Mouse (Mus musculus) CH12.LX (cell line): ENCODE data around the gene Atp6v1fnb. TPM values are rescaled to one million over a fixed set of nuclear protein-coding genes. Genes with fewer than 3 reads are reported as not detected.
A peak's percentile ranks its signal among the peaks of the same experiment; 100 is the strongest.

ENCODE experiments used
- DNase-seq: peaks from one replicate; pipeline ENCODE4 v3.0.0-alpha.2; 2013; ENCODE audit errors: extremely low read depth
- H3K27ac ChIP-seq: 2 replicates; pipeline ENCODE4 v1.5.1; 2012; ENCODE audit warnings: low read depth, mild to moderate bottlenecking, control low read depth, moderate library complexity; ENCODE audit not compliant: insufficient read depth
- H3K27me3 ChIP-seq: replicated peaks from 2 replicates; pipeline ENCODE3; 2012; ENCODE audit warnings: inconsistent platforms
- H3K36me3 ChIP-seq, 2 experiments: replicated peaks in 1 of 2; 2 replicates each; pipeline versions ENCODE3 to v1.6.1; 2012; ENCODE audit warnings: inconsistent platforms in 1 of 2, low read length in 1 of 2, mild to moderate bottlenecking in 1 of 2, mixed read lengths in 1 of 2, moderate library complexity in 1 of 2; ENCODE audit not compliant: control insufficient read depth in 1 of 2, insufficient read depth in 1 of 2
- H3K4me1 ChIP-seq, 2 experiments: 2 replicates each; pipeline ENCODE4 v1.6.1; 2012; ENCODE audit warnings: inconsistent platforms in 1 of 2, moderate library complexity in 1 of 2; ENCODE audit not compliant: insufficient read depth in 2 of 2, control insufficient read depth in 1 of 2
- H3K4me2 ChIP-seq: 2 replicates; pipeline ENCODE4 v1.6.1; 2012; ENCODE audit warnings: low read depth, mild to moderate bottlenecking, control low read depth; ENCODE audit not compliant: poor library complexity, insufficient read depth, severe bottlenecking
- H3K4me3 ChIP-seq, 3 experiments: fragments of 150-350 bp in 1 of 3; sonication (generic) in 1 of 3; replicated peaks in 1 of 3; 2 replicates each; pipeline versions ENCODE3 to v1.5.1; 2011 to 2012; ENCODE audit warnings: low read depth in 2 of 3, low read length in 2 of 3, mild to moderate bottlenecking in 2 of 3, moderate library complexity in 2 of 3, control low read depth in 1 of 3, improper control_type of control experiment in 1 of 3, inconsistent platforms in 1 of 3, mixed read lengths in 1 of 3; ENCODE audit not compliant: poor library complexity in 1 of 3
- H3K79me2 ChIP-seq: replicated peaks from 2 replicates; pipeline ENCODE4 v1.6.1; 2012; ENCODE audit warnings: mild to moderate bottlenecking, moderate library complexity; ENCODE audit not compliant: control insufficient read depth, poor library complexity, insufficient read depth, severe bottlenecking; ENCODE audit errors: extremely low read depth
- H3K9ac ChIP-seq: 2 replicates; pipeline ENCODE4 v1.6.1; 2012; ENCODE audit warnings: low read depth, mild to moderate bottlenecking, control low read depth, moderate library complexity; ENCODE audit not compliant: insufficient read depth
- H3K9me3 ChIP-seq: replicated peaks from 2 replicates; pipeline ENCODE3; 2012; ENCODE audit warnings: low read length, inconsistent platforms, mixed read lengths
- CHD2 ChIP-seq: IDR thresholded peaks from 2 replicates; pipeline ENCODE4 v1.6.1; 2011; ENCODE audit warnings: low read length, improper control_type of control experiment
- CTCF ChIP-seq, 2 experiments: IDR thresholded peaks in 1 of 2; conservative IDR thresholded peaks in 1 of 2; 2 replicates each; pipeline ENCODE4 v1.5.1; 2011 to 2012; ENCODE audit warnings: low read depth in 2 of 2, low read length in 2 of 2, improper control_type of control experiment in 1 of 2, inconsistent platforms in 1 of 2, mild to moderate bottlenecking in 1 of 2, moderate library complexity in 1 of 2
- ELF1 ChIP-seq: IDR thresholded peaks from 2 replicates; pipeline ENCODE4 v1.6.1; 2014; ENCODE audit warnings: low read depth, mild to moderate bottlenecking, inconsistent platforms, low read length, improper control_type of control experiment
- ETS1 ChIP-seq: conservative IDR thresholded peaks from 2 replicates; pipeline ENCODE4 v1.6.1; 2012; ENCODE audit warnings: low read depth, mild to moderate bottlenecking, inconsistent platforms, low read length, improper control_type of control experiment, moderate library complexity
- GABPA ChIP-seq: IDR thresholded peaks from 2 replicates; pipeline ENCODE4 v1.6.1; 2012; ENCODE audit warnings: low read depth, low read length, improper control_type of control experiment, inconsistent platforms; ENCODE audit not compliant: insufficient replicate concordance
- HCFC1 ChIP-seq: IDR thresholded peaks from 2 replicates; pipeline ENCODE4 v1.6.1; 2012; ENCODE audit warnings: low read depth, mild to moderate bottlenecking, inconsistent platforms, low read length, improper control_type of control experiment
- IRF4 ChIP-seq: IDR thresholded peaks from 2 replicates; pipeline ENCODE4 v1.6.1; 2014; ENCODE audit warnings: low read depth, mild to moderate bottlenecking, inconsistent platforms, low read length, improper control_type of control experiment
- JUND ChIP-seq: conservative IDR thresholded peaks from 2 replicates; pipeline ENCODE4 v1.6.1; 2011; ENCODE audit warnings: low read depth, low read length, improper control_type of control experiment
- KAT2A ChIP-seq: IDR thresholded peaks from 2 replicates; pipeline ENCODE4 v1.6.1; 2012; ENCODE audit warnings: low read length, improper control_type of control experiment, inconsistent platforms; ENCODE audit not compliant: insufficient replicate concordance
- MAX ChIP-seq: IDR thresholded peaks from 2 replicates; pipeline ENCODE4 v1.6.1; 2011; ENCODE audit warnings: low read length, improper control_type of control experiment
- MAZ ChIP-seq: IDR thresholded peaks from 2 replicates; pipeline ENCODE4 v1.6.1; 2012; ENCODE audit warnings: low read depth, mild to moderate bottlenecking, inconsistent platforms, low read length, improper control_type of control experiment, moderate library complexity
- NELFE ChIP-seq: IDR thresholded peaks from 2 replicates; pipeline ENCODE4 v1.6.1; 2011; ENCODE audit warnings: low read depth, low read length, improper control_type of control experiment
- NRF1 ChIP-seq: IDR thresholded peaks from 2 replicates; pipeline ENCODE4 v1.6.1; 2014; ENCODE audit warnings: low read depth, mild to moderate bottlenecking, inconsistent platforms, low read length, improper control_type of control experiment, moderate library complexity
- POLR2A ChIP-seq: IDR thresholded peaks from 2 replicates; pipeline ENCODE4 v1.6.1; 2011; ENCODE audit warnings: low read depth, mild to moderate bottlenecking, improper control_type of control experiment, low read length
- RCOR1 ChIP-seq: conservative IDR thresholded peaks from 2 replicates; pipeline ENCODE4 v1.6.1; 2012; ENCODE audit warnings: low read depth, mild to moderate bottlenecking, inconsistent platforms, low read length, improper control_type of control experiment
- SIN3A ChIP-seq: IDR thresholded peaks from 2 replicates; pipeline ENCODE4 v1.6.1; 2012; ENCODE audit warnings: low read length, improper control_type of control experiment, inconsistent platforms
- TBP ChIP-seq: conservative IDR thresholded peaks from 2 replicates; pipeline ENCODE4 v1.6.1; 2011; ENCODE audit warnings: low read depth, low read length, improper control_type of control experiment
- USF1 ChIP-seq: IDR thresholded peaks from 2 replicates; pipeline ENCODE4 v1.6.1; 2014; ENCODE audit warnings: low read depth, mild to moderate bottlenecking, inconsistent platforms, low read length, improper control_type of control experiment
- ZC3H11A ChIP-seq: IDR thresholded peaks from 2 replicates; pipeline ENCODE4 v1.6.1; 2012; ENCODE audit warnings: low read depth, mild to moderate bottlenecking, inconsistent platforms, low read length, improper control_type of control experiment
- ZKSCAN1 ChIP-seq: IDR thresholded peaks from 2 replicates; pipeline ENCODE4 v1.6.1; 2012; ENCODE audit warnings: low read depth, inconsistent platforms, low read length, improper control_type of control experiment, borderline replicate concordance
- ZNF384 ChIP-seq: IDR thresholded peaks from 2 replicates; pipeline ENCODE4 v1.6.1; 2012; ENCODE audit warnings: low read depth, low read length, improper control_type of control experiment, inconsistent platforms
- dilution Hi-C: fragments of 300-500 bp; cut with MboI; formaldehyde crosslinking; loops from 2 replicates; pipeline ENCODE4 v1.14.3; 2020; ENCODE audit warnings: low sequenced_read_pairs; ENCODE audit not compliant: extremely low pct_unique_long_range_greater_than_20kb, extremely low pct_ligation_motif_present
- in situ Hi-C: fragments of 300-500 bp; cut with MboI; formaldehyde crosslinking; loops from 3 replicates; pipeline ENCODE4 v1.14.3; 2019; ENCODE audit warnings: low sequenced_read_pairs, low pct_ligation_motif_present, low pct_unique_long_range_greater_than_20kb, mixed read lengths
- polyA plus RNA-seq: library from polyadenylated mRNA; unstranded; fragments of >175 nt; gene quantifications from 2 replicates; pipeline ENCODE4 v1.2.1, GENCODE M21; 2012; ENCODE audit warnings: low read depth; ENCODE audit not compliant: insufficient read length
- total RNA-seq, 2 experiments: library from RNA; depleted of rRNA; stranded (reverse); fragments of 300-350 nt in 1 of 2; fragments of >200 nt in 1 of 2; gene quantifications; 2 replicates each; pipeline ENCODE4 v1.2.3; 2012 to 2014

Gene Atp6v1fnb
- total and polyA plus RNA-seq, 3 experiments = not detected

DNA sequence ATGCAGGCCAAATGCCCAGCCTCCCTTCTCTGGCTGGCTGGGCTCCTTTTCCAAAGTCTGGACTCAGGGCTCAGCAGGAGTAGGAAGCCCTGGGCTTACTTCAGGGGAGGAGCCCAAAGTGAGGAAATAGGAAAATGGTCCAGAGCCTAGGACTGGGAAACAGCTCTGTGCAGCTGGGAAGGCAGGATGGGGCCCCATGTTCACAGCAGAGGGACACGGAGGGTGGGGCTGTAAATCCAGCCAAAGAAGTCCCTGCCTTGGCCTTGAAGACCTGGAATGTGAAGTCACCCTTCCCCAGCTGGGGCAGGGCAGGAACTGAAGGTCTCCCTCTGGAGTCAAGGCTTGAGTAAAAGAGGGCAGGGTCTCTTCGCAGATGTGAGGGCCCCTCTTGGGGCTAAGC lies 37.8 kb downstream of the Atp6v1fnb start:
- in situ Hi-C loops = no loop called here
- Histone ChIP-seq H3K9me3 (no peaks in the 10 kb centered on the region), H3K9ac (no peak overlapping the region), H3K79me2 (no peaks in the 10 kb centered on the region), H3K27ac (no peak overlapping the region), H3K36me3 (no peaks in the 10 kb centered on the region), H3K4me2 (no peak overlapping the region), H3K4me1 (peaks cover 0 to 8% of the 10 kb centered on the region in 2 experiments; a peak in 1 of 4 replicates), H3K4me3 (no peak overlapping the region)
- dilution Hi-C loops = no loop called here
- no peak for DNase-seq
- TF ChIP-seq ETS1 = no peak
- no peak for TF ChIP-seq CHD2
- no peak for TF ChIP-seq NELFE
- no peak for TF ChIP-seq ZNF384
- TF ChIP-seq CTCF (conservative IDR thresholded peaks at IDR 0.05 in 1 of 2, IDR thresholded peaks at IDR 0.05 in 1 of 2; ENCODE audit: low read depth in 2 of 2, low read length in 2 of 2) = no peak
- no peak for TF ChIP-seq ZC3H11A
- TF ChIP-seq TBP = no peak
- TF ChIP-seq SIN3A = no peak
- no peak for TF ChIP-seq MAZ
- no peak for TF ChIP-seq MAX
- TF ChIP-seq RCOR1 = no peak
- no peak for TF ChIP-seq KAT2A
- no peak for TF ChIP-seq GABPA
- TF ChIP-seq ZKSCAN1 = no peak
- TF ChIP-seq JUND = no peak
- TF ChIP-seq, all 38 proteins: peak for 0
- peaks cover 9% of the 10 kb centered on the region for H3K27me3 ChIP-seq

DNA sequence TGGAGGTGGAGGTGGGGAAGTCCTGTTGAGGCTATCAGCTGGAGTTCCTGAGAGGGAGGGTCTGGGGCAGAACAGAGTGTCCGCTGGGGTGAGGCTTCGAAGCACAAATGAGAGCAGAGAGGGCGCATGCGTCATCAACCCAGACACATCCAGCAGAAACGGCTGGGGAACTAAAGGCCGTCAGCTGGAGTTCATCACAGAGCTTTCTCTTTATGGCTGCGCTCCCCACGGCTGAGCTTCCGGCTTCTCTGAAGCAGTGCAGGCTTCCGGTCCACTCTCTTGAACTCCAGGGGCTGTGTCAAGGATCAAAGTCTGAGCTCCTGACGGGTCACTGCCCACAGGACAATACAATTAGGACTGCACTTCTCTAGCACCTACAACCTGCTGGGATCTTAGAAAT lies 42.0 kb downstream of the Atp6v1fnb start:
- peak overlapping the region in 1 of 3 experiments; percentile 15 for H3K4me3 ChIP-seq
- peak; percentile 57; the same call in 1 of the 2 replicates for TF ChIP-seq NRF1
- peak; percentile 19; the same call in 1 of the 2 replicates for TF ChIP-seq ELF1
- TF ChIP-seq HCFC1 = no peak
- TF ChIP-seq IRF4 = no peak
- 0 out of 2 replicates have a peak, but pooled peaks have one; percentile 20 for TF ChIP-seq POLR2A
- no peak for TF ChIP-seq USF1
- no peak for DNase-seq
- peak overlapping the region; percentile 17; the same call in 1 of the 2 replicates for H3K9ac ChIP-seq
- no peaks in the 10 kb centered on the region for H3K27me3 ChIP-seq
- no peaks in the 10 kb centered on the region for H3K36me3 ChIP-seq
- H3K27ac ChIP-seq = no peak overlapping the region
- dilution Hi-C loops (no loop called here), in situ Hi-C loops (no loop called here)
- peaks cover 5 to 19% of the 10 kb centered on the region in 2 experiments; a peak in 3 of 4 replicates for H3K4me1 ChIP-seq
- no peaks in the 10 kb centered on the region for H3K9me3 ChIP-seq
- H3K79me2 ChIP-seq = no peaks in the 10 kb centered on the region
- H3K4me2 ChIP-seq = peak overlapping the region; percentile 21; the same call in 1 of the 2 replicates
